Mouse (Mus musculus) embryo, embryonic 9.5 days (tissue): ENCODE results near the gene Vsig8.

ENCODE experiments used
- DNase-seq: peaks from one replicate; pipeline ENCODE4 v3.0.0-alpha.2; 2017; ENCODE audit errors: extremely low spot score

The Vsig8 gene

GRCm38 (mm10) chr1:172555638-172556037, at the start of gene Vsig8:
Vsig8 (plus strand) TSS chr1:172555938.
- no peak for DNase-seq

- DNase-seq = no peak
Measured at GRCm38 (mm10) chr1:172507001-172507400, 48.7 kb upstream of the Vsig8 start.

- no peak for DNase-seq
Measured at GRCm38 (mm10) chr1:172507701-172508100, 48.0 kb upstream of the Vsig8 start.

- no peak for DNase-seq
Measured at GRCm38 (mm10) chr1:172508172-172508571, 47.6 kb upstream of the Vsig8 start.

DNA sequence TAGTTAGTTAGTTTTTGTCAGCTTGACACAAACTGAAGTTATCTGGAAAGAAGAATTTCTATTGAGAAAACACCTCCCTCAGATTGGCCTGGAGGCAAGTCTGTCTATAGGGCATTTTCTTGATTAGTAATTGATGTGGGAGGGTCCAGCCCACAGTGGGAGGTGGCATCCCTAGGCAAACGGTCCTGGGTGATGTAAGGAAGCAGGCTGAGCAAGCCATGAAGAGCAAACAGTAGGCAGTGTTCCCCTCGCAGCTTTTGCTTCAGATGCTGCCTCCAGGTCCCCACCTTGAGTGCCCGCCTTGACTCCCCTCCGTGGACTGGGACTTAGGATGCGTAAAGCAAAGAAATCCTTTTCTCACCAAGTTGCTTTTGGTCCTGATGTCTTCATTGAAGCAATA, 46.5 kb upstream of the Vsig8 start:
- no peak for DNase-seq

- no peak for DNase-seq
Measured at GRCm38 (mm10) chr1:172509983-172510382, 45.8 kb upstream of the Vsig8 start.

DNA sequence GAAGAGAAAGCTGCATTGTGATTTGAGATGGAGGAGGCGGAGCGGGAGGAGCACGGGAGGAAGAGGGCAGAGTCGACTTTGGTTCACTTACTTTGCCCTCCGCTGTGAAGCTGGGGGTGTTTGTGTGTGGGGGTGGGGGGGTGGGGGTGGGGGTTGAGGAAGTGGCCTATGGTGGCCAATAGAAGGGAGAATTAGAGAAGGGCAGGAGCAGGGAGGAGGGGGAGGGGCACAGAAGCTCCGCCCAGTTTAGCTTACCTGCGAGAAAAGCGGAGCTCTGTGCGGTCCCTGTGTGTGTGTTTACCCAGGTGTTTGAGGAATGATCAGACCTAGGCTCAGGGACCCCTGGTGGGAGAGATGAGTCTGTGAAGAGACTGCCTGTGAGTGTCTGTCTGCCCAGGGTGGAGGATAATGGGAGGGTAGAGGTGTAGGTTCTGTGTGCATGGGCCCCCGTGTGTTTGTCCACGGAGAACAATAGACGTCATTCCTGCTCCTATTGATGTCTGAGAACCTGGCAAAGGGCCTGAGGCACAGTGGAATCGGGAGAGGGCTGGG, 45.2 kb upstream of the Vsig8 start:
- DNase-seq = no peak

DNA sequence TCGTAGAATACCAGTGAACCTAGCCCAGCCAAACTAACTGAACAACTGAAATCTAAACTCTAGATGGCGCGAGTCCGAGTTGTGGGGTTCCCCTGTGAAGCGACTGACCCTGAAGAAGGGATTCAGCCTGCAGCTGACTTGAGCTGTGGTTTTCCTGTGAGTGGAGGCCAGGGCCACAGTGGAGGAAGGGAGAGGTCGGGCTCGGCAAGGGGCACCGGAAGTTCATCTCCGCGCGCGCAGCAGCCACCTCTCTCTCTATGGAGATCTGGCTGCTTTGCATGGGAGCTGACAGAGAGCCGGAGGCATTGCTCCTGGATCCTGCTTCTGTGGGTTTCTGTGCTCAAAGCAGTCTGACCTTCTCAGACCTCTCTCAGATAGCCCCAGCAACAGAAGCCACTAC, 42.8 kb upstream of the Vsig8 start:
- DNase-seq = no peak

DNA sequence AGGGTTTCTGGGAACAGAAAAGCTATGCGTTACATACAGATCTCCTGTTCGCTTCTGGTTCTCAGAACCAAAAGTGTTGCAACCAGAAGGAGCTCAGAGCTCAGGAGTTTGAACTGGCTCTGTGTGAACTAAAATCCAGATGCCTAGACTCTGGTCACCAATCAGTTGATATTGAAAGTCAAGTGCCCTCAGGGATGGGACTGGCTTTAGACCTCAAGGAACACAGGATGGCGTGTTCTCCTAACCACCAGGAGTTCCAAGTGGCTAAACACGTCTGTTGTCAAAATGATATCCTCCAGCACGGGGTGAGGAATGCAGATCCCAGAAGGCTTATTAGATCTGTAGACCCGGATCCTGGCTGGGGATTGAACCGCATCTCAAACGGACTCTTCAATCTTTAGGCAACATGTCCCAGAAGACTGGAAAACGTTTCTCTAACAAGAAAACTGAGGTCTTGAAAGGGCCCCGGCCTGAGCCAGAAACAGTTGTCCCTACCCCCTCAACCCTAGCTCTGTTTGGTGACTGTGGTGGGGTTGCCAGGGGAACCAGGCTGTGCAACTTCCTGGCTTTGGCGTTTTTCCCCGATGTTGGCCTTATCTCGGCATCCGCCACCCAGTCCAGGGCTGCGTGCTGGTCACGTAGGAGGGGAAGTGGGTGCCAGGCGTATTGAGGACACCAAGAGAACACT, 42.1 kb upstream of the Vsig8 start:
- DNase-seq = no peak

DNA sequence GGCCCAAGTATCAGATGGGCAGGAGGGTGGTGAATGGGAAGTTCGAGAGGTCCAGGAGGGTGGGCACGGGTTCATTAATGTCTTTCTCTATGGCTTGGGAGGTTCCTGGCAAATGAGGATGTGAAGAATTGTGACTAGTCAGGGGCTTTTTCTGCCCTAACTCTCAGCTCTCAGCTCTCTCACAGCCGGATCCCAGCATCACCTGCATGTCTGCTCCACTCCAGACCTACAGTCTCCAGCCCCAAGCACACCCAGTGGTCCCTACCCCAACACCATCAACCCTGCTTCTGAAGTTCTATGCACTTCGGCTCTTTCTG, 41.6 kb upstream of the Vsig8 start:
- no peak for DNase-seq

DNA sequence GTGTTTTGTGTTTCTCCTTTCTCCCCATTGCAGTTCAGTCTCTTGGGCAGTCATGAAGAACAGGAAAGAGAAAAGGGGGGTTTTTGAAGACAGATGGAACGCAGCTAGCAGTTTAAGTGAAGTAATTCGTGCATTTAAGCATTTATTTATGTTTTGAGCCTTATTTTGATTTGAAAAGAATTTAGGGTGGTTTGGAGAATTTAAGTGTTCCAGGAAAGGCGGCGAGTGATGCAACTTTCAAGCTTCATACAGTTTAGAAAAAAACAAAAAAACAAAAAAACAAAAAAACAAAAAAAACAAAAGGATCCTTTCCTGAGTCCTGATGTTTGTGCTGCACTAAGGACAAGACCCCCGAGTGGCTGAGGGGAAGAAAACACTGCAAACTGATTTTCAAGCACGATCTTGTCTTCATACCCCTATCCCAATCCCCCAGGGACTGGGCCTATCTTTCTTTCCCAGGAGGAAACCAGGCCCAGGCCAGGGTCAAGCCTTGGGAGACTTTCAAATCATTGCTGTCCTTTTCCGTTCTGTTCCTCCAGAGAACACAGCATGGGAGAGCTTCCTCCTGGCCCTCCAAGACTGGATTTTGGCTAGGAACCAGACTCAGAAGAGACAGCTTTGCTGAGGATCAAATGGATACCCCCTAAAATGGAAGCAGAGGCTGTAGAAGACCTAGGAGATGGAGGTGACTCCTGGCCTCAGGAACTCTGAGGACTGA, 41.0 kb upstream of the Vsig8 start:
- no peak for DNase-seq

DNA sequence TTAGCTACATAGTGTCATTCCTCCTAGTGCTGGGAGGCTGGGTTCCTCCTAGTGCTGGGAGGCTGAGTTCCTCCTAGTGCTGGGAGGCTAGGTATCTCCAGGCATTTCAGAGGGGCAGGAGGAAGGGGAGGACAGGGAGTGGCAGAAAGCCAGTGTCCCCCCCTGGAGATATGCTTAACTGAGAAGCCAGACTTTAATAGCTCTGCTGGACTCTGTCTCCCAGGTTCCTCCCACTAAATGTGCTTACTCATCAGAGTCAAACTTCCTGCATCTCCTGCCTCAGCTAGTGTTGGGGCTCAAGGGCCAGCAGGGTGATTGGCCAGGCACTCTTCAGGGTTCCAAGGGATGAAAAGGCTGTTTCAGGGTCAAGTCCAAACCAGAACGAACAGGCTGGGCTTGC, 40.3 kb upstream of the Vsig8 start:
- no peak for DNase-seq

GRCm38 (mm10) chr1:172518013-172518412, 37.7 kb upstream of the Vsig8 start:
- no peak for DNase-seq

DNA sequence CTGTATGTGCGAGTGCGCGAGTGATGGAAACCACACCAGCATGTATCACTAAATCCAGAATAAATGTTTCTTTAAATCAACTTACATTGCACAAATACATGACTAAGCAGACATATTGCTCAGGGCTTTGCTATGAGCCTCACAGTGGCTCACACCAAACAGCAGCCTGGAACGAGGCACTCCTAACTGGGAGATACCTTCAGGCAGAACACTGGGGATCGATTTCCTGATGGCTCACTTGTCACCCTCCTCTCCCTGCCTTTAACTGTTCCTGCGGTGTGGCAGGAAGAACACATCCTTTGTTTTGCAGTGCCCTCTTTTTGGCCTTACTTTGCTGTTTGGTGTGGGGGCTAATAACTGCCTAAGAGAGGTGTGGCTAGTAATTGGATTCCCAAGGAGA, 36.1 kb upstream of the Vsig8 start:
- DNase-seq = no peak

DNA sequence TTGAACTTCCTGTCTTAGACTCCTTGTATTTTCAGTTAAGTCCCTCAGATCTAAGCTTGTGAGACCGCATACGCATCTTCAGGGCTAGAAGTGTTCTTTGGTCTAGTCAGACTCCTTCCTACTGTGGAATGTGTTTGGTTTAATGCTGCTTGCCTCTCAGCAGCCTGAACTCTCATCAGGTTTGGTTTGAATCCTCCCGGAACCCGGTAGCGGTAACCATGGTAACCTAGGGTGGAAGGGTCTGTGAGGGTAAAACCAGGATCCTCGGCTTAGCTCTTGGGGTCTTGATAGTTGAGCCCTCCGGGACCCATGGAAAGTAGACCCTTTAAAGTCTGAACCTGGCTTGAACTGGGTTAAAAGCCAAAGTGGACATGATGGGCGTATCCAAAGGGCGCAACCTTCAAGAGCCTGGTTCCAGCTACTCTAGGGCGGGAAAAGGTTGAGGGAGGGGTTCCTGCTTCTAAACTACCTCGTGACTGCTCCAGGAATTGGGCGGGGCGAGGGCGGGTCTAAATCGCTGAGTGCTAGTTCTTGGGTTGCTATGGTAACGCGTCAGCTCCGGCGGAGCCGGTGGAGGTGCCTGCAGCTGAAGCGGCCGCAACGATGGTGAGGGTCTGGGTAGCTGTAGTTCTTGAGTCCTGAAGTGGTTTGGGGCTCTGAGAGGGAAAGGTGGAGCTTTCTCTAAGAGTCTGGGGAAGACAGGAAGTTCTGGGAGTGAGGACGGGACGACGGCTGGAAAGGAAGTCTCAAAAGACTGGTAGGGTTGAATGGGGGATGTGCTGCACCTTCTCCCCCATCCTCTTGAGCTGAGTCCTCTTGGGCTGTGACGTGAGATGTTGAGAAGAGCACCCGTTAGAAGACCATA, 34.9 kb upstream of the Vsig8 start, which contains the start of gene Cfap45:
Gene Cfap45 (plus strand): TSS at position 226 of the 865 bp plus-strand sequence.
- peak; percentile 94 for DNase-seq

DNA sequence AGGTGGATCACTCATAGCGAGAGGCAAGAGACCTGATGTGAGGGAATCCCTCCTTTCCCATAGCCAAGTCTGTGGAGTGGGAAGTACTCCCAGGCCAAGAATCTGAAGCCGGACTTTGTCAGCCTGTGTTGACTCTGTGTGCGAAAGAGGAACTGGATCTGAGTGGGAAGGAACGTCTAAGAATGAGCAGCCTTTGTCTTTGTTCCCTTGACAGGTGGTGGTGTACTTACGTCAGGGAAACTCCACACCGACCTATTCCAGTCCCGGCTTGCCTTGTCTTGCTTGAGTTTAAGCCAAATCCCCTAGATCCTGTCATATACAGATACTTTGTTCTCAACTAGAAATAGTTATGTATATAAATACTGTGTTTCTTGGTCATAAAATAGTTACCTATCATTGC, 33.2 kb upstream of the Vsig8 start:
- no peak for DNase-seq

DNA sequence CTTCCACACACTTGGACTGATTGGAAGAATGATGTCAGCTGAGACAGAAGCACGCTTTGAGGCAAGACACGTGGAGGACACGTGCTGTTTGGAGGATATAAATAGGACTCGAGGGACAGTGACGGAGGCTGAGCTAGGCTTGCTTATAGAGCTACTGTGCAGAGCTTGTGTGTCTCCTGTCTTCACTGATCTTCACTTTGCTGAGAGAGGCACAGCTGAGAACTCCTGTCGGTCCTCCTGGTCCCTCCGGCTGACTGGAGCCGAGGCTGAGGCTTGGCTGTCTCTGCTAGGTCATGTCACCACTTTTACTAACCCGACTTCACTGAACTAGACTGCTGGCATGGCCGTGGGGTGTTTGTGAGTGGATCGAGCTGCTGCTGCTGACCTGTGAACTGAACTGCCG, 32.0 kb upstream of the Vsig8 start:
- DNase-seq = no peak

DNA sequence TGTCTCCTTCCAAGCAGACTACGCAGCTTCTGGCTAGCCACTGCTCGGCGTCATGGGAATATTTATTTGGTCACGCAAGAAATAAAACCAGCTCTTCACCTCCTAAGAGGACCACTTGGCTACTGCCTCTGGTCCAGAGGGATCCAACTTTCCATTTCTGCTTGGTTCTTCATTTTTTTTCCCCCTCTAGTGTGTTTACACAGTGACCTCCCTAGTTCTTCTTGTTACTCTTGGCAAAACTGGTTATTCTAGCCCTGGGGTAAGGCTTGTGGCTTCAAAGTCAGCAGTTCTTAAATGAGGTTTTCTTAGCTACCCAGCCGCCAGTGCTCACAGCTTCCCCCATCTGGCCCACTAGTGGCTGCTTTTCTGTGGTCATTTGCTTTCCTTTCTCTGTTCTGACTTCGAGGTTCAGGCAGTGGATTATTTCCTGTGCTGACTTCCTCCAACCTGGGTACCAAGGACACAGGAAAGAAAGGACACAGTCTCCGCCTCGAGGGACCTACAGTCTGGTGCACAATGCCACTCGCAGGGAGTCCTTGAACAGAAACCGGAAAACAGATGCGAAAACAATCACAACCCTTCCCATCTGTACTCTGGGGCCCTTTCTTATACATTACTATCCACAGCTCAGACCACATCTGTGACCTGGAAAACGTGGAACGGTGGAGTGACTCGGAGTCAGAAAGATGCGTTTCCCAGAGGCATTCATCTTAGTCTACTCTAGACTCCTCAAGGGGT, 30.5 kb upstream of the Vsig8 start:
- DNase-seq = no peak

DNA sequence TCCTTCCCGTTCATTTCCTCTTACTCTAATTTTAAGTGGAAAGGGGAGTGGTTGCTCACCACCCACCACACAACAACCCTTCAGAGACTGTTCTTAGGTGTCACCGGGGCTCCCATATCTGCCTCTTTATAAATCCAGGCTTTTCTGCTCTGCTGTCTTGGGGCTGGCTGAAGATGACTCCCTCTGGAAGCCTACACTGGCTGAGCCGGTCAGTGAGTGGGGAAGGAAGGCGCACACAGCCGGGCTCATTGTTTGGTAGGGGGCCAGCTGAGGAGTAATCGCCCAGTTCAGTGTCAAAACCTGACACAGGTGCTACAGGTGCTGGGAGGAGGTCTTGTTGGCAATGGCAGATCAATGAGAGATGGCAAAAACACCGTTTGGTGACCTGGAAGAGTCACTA, 29.8 kb upstream of the Vsig8 start:
- no peak for DNase-seq

DNA sequence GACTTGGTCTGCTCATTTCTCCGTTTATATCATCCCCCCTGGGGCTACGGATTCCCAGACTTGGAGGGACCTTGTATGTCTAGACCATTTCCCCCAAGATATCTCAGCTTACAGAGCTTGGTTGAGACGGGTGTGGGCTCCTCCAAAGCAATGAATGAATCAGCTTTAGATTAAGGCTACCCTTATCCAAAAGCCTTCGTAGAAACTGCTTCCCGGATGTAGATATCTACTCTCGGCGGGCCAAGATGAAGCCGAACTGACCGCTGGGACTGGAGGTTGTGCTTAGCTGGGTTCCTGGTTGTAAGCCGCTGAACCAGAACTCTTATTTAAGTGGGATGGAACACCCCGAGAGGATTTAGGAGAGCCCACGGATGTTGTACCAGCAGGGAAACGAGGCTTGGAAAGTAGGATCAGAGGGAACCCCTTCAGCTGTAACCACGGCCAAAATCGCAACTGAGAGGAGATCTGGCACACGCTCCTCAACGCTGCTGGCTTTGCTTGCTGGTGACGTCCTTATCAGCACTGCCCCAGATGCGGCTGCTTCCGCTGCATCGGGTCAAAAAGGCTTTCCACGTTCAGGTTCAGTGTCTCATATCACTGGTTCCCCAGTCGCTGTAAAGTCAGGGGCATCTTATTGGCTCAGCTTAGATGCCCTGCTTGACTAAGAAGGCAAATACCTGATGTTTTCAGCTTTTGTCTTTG, 29.2 kb upstream of the Vsig8 start:
- DNase-seq = no peak

GRCm38 (mm10) chr1:172527431-172527830, 28.3 kb upstream of the Vsig8 start:
- no peak for DNase-seq
